Mouse (Mus musculus) lung, embryonic 16.5 days (tissue): ENCODE results near the gene Cdkl4. TPM values are rescaled to one million over a fixed set of nuclear protein-coding genes. Genes with fewer than 3 reads are reported as not detected.

Experiments used
- ATAC-seq: fragments of 200-750 bp; cut with Nextera tagmentation; 2 replicates; pipeline ENCODE4 v1.8.0; 2017; ENCODE audit warnings: low read depth, mild to moderate bottlenecking, moderate library complexity
- H3K27ac ChIP-seq: fragments of 300-500 bp; sonication (generic); 2 replicates; pipeline ENCODE4 v1.5.1; 2014; ENCODE audit warnings: mild to moderate bottlenecking, control low read depth, low read length
- H3K27me3 ChIP-seq: fragments of 300-500 bp; sonication (generic); 2 replicates; pipeline ENCODE4 v1.6.1; 2014; ENCODE audit warnings: low read depth, low read length, mixed read lengths; ENCODE audit not compliant: control insufficient read depth, insufficient read depth
- H3K36me3 ChIP-seq: fragments of 300-500 bp; sonication (generic); 2 replicates; pipeline ENCODE4 v1.6.1; 2014; ENCODE audit warnings: low read length; ENCODE audit not compliant: control insufficient read depth, insufficient read depth
- H3K4me1 ChIP-seq: fragments of 300-500 bp; sonication (generic); replicated peaks from 2 replicates; pipeline ENCODE4 v1.6.1; 2014; ENCODE audit warnings: low read length, mixed read lengths; ENCODE audit not compliant: control insufficient read depth, insufficient read depth
- H3K4me2 ChIP-seq: fragments of 300-500 bp; sonication (generic); 2 replicates; pipeline ENCODE4 v1.6.1; 2014; ENCODE audit warnings: low read depth, low read length, control low read depth
- H3K4me3 ChIP-seq: fragments of 300-500 bp; sonication (generic); 2 replicates; pipeline ENCODE4 v1.5.1; 2014; ENCODE audit warnings: mild to moderate bottlenecking, low read length, control low read depth
- H3K9ac ChIP-seq: fragments of 300-500 bp; sonication (generic); 2 replicates; pipeline ENCODE4 v1.6.1; 2014; ENCODE audit warnings: low read length, control low read depth
- H3K9me3 ChIP-seq: fragments of 300-500 bp; sonication (generic); 2 replicates; pipeline ENCODE4 v1.6.1; 2016; ENCODE audit warnings: low read length; ENCODE audit not compliant: control insufficient read depth
- WGBS: fragments of 180-500 bp; shearing (Covaris S2); extraction: QIAGEN DNeasy Blood & Tissue Kit; methylation state at CpG from one replicate; pipeline ENCODE4 v1.1.7; 2014; 5-methylcytosine and 5-hydroxymethylcytosine counted together
- polyA plus RNA-seq: library from polyadenylated mRNA; unstranded; fragments of >200 nt; fragmentation: Nextera tagmentation; extraction: Ambion mirVana; gene quantifications from 2 replicates; pipeline ENCODE4 v1.2.1, GENCODE M21; 2015

Gene Cdkl4
- polyA plus RNA-seq, 1 experiment from 2014 or later: 2.3 TPM

- WGBS: 68% methylated on average over 14 of the region's 14 CpGs
- no peak overlapping the region for H3K4me2 ChIP-seq
- H3K27me3 ChIP-seq: no peaks in the 10 kb centered on the region
- H3K9me3 ChIP-seq: no peaks in the 10 kb centered on the region
- 0 out of 2 replicates have a peak, but pooled peaks cover 2% of the 10 kb centered on the region for H3K4me1 ChIP-seq
- H3K4me3 ChIP-seq: no peak overlapping the region
- H3K9ac ChIP-seq: no peak overlapping the region
- no peaks in the 10 kb centered on the region for H3K36me3 ChIP-seq
- ATAC-seq: no peak
- no peak overlapping the region for H3K27ac ChIP-seq
Observed at GRCm38 (mm10) chr17:80558583-80558982, 19.0 kb downstream of the Cdkl4 start.

DNA sequence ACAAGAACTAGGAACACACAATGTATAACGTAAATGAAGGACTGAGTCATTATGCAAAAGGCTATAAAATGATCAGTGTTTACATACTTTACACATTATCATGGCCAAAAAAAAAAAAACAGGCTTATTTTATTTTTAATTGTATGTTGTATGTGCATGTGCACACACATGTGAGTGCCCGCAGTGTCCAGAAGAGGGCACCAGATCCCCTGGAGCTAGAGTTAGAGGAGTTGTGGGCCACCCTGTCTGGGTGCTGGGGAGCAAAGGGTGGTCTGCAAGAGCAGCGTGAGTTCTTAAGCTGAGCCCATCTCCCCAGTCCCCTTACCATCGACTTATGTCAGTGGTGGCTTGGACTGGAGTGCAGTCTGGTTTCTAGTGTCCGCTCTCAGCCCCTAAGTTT lies 20.2 kb downstream of the Cdkl4 start:
- H3K9ac ChIP-seq: no peak overlapping the region
- H3K27ac ChIP-seq: no peak overlapping the region
- no peaks in the 10 kb centered on the region for H3K27me3 ChIP-seq
- H3K36me3 ChIP-seq: no peaks in the 10 kb centered on the region
- no peaks in the 10 kb centered on the region for H3K9me3 ChIP-seq
- 94% methylated on average over 5 of the region's 5 CpGs for WGBS
- H3K4me2 ChIP-seq: no peak overlapping the region
- ATAC-seq: no peak
- no peak overlapping the region for H3K4me3 ChIP-seq
- peaks cover 5% of the 10 kb centered on the region; the same call in 1 of the 2 replicates for H3K4me1 ChIP-seq

DNA sequence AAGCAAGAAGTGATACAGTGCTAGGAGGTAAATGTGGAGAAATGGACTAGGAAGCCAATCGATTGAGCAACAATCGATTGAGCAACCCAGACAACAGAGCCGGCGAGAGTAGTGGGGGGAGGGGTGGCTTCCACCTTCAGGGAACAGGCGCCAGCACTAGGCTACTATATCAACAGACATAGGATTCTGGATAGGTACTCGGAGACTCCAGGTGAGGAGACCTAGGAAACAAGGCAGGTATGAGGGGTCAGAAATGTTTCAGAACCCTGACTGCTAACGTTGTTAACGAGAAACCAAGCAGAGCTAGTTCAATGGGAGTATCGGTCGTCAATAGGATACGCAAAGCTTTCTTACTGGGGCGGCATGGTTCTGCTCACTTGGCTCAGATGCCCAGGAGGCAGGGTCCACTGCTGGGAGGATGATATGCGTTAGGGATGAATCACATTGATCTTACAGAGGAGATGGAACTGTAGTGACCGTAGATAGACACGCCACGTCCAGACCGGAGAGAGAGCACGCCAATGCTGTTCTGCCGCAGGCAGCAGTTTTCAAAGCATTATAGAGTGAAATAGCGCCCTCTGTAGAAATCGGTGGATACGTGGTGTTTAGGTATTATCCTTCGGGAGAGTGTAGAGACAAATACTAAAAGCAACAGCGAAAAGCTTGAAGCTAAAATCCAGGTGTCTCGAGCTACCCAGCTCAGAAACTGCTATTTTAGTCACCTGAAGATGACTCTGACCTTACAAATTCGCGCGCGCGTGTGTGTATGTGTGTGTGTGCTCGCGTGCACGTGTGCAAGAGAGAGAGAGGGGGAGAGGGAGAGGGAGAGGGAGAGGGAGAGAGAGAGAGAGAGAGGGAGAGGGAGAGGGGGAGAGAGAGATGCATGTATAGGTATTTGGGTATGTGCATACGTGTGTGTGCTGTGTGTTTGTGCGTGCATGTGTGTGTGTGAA lies 24.0 kb downstream of the Cdkl4 start:
- no peaks in the 10 kb centered on the region for H3K9me3 ChIP-seq
- ATAC-seq: peak; percentile 93
- H3K9ac ChIP-seq: peak overlapping the region; percentile 69
- no peaks in the 10 kb centered on the region for H3K36me3 ChIP-seq
- peak overlapping the region; percentile 75 for H3K4me2 ChIP-seq
- H3K27me3 ChIP-seq: no peaks in the 10 kb centered on the region
- WGBS: 3% methylated on average over 35 of the region's 35 CpGs
- H3K4me1 ChIP-seq: peaks cover 5% of the 10 kb centered on the region; the same call in 1 of the 2 replicates
- H3K4me3 ChIP-seq: peak overlapping the region; percentile 61
- H3K27ac ChIP-seq: no peak overlapping the region

GRCm38 (mm10) chr17:80552653-80553052 lies 25.0 kb downstream of the Cdkl4 start:
- H3K4me1 ChIP-seq: peaks cover 5% of the 10 kb centered on the region; the same call in 1 of the 2 replicates
- H3K36me3 ChIP-seq: no peaks in the 10 kb centered on the region
- no peak overlapping the region for H3K27ac ChIP-seq
- no peak overlapping the region for H3K4me2 ChIP-seq
- no peak for ATAC-seq
- H3K9me3 ChIP-seq: no peaks in the 10 kb centered on the region
- no peak overlapping the region for H3K9ac ChIP-seq
- WGBS: 68% methylated on average over 4 of the region's 4 CpGs
- no peak overlapping the region for H3K4me3 ChIP-seq
- H3K27me3 ChIP-seq: no peaks in the 10 kb centered on the region

GRCm38 (mm10) chr17:80550981-80551380 lies 26.6 kb downstream of the Cdkl4 start:
- Histone ChIP-seq H3K4me3 (no peak overlapping the region), H3K9me3 (no peaks in the 10 kb centered on the region), H3K27ac (no peak overlapping the region), H3K4me1 (peaks cover 5% of the 10 kb centered on the region; the same call in 1 of the 2 replicates), H3K27me3 (no peaks in the 10 kb centered on the region), H3K36me3 (no peaks in the 10 kb centered on the region), H3K9ac (no peak overlapping the region), H3K4me2 (no peak overlapping the region)
- WGBS: 79% methylated on average over 15 of the region's 15 CpGs
- no peak for ATAC-seq

- H3K4me1 ChIP-seq: no peaks in the 10 kb centered on the region
- WGBS: 87% methylated on average over 2 of the region's 2 CpGs
- no peaks in the 10 kb centered on the region for H3K36me3 ChIP-seq
- no peak overlapping the region for H3K9ac ChIP-seq
- H3K27ac ChIP-seq: no peak overlapping the region
- no peaks in the 10 kb centered on the region for H3K27me3 ChIP-seq
- no peak for ATAC-seq
- H3K4me3 ChIP-seq: no peak overlapping the region
- H3K9me3 ChIP-seq: no peaks in the 10 kb centered on the region
- no peak overlapping the region for H3K4me2 ChIP-seq
Observed at GRCm38 (mm10) chr17:80546846-80547245, 30.8 kb downstream of the Cdkl4 start.

DNA sequence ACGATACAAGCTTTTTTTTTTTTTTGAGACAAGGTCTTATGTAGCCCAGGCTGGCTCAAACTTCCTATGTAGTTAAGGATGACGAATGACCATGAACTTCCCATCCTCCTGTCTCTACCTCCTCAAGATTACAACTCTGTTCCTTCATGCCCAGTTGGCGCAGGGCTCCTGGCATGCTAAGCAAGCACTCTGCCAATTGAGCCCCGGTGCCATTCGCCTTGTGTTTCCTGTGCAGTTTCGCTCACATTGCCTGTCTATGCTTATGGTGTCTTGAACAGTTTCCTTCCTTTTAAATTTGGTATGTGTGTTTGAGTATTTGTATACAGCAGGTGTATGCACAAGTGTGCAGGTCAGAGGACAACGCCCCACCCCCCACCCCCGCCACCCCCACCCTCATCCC lies 31.4 kb downstream of the Cdkl4 start:
- ATAC-seq: no peak
- no peak overlapping the region for H3K4me2 ChIP-seq
- no peak overlapping the region for H3K4me3 ChIP-seq
- H3K9me3 ChIP-seq: no peaks in the 10 kb centered on the region
- 84% methylated on average over 8 of the region's 8 CpGs for WGBS
- H3K36me3 ChIP-seq: no peaks in the 10 kb centered on the region
- no peaks in the 10 kb centered on the region for H3K4me1 ChIP-seq
- no peak overlapping the region for H3K27ac ChIP-seq
- H3K9ac ChIP-seq: no peak overlapping the region
- H3K27me3 ChIP-seq: no peaks in the 10 kb centered on the region

GRCm38 (mm10) chr17:80543646-80544045 lies 34.0 kb downstream of the Cdkl4 start:
- Histone ChIP-seq H3K9ac (no peak overlapping the region), H3K9me3 (no peaks in the 10 kb centered on the region), H3K4me3 (no peak overlapping the region), H3K4me1 (no peaks in the 10 kb centered on the region), H3K27ac (no peak overlapping the region), H3K27me3 (no peaks in the 10 kb centered on the region), H3K4me2 (no peak overlapping the region), H3K36me3 (no peaks in the 10 kb centered on the region)
- ATAC-seq: no peak
- WGBS: 79% methylated on average over 20 of the region's 20 CpGs

DNA sequence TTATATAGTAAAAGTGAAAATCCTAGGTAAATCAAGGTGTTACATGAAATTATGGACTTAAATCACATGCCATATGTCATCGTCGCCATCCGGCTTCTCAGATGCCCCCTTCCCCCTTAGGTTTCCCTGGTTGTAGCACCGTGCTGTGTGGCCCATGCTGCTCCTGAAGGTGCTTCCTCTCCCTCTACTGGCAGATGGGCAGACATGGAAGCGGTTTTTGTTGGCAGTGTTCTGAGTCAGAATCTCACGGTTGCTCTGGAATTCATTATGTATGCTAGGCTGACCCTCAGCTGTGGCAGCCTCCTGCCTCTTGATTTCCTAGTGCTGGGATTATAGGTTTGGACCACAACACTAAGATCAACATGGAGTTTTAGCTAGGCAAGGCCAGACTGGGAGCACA lies 40.5 kb downstream of the Cdkl4 start:
- no peak overlapping the region for H3K27ac ChIP-seq
- no peaks in the 10 kb centered on the region for H3K9me3 ChIP-seq
- H3K4me2 ChIP-seq: no peak overlapping the region
- H3K4me1 ChIP-seq: no peaks in the 10 kb centered on the region
- no peaks in the 10 kb centered on the region for H3K27me3 ChIP-seq
- H3K36me3 ChIP-seq: no peaks in the 10 kb centered on the region
- no peak for ATAC-seq
- H3K9ac ChIP-seq: no peak overlapping the region
- WGBS: 60% methylated on average over 6 of the region's 6 CpGs
- H3K4me3 ChIP-seq: no peak overlapping the region
